Mouse (Mus musculus) neural tube, embryonic 12.5 days (tissue): ENCODE data around the gene Xdh. TPM values are rescaled to one million over a fixed set of nuclear protein-coding genes. Genes with fewer than 3 reads are reported as not detected.

ENCODE experiments used
- ATAC-seq: fragments of 200-750 bp; cut with Nextera tagmentation; 2 replicates; pipeline ENCODE4 v1.8.0; 2017; ENCODE audit warnings: low read depth, mild to moderate bottlenecking, moderate TSS enrichment, moderate library complexity; ENCODE audit not compliant: low FRiP score
- H3K27ac ChIP-seq: fragments of 300-500 bp; sonication (generic); 2 replicates; pipeline ENCODE4 v1.5.1; 2016
- H3K27me3 ChIP-seq: fragments of 300-500 bp; sonication (generic); replicated peaks from 2 replicates; pipeline ENCODE4 v1.6.1; 2016; ENCODE audit warnings: mild to moderate bottlenecking
- H3K36me3 ChIP-seq: fragments of 300-500 bp; sonication (generic); 2 replicates; pipeline ENCODE4 v1.6.1; 2016; ENCODE audit warnings: mild to moderate bottlenecking
- H3K4me1 ChIP-seq: fragments of 300-500 bp; sonication (generic); 2 replicates; pipeline ENCODE4 v1.6.1; 2016
- H3K4me2 ChIP-seq: fragments of 300-500 bp; sonication (generic); replicated peaks from 2 replicates; pipeline ENCODE4 v1.6.1; 2016; ENCODE audit warnings: mild to moderate bottlenecking
- H3K4me3 ChIP-seq: fragments of 300-500 bp; sonication (generic); 2 replicates; pipeline ENCODE4 v1.5.1; 2016
- H3K9ac ChIP-seq: fragments of 300-500 bp; sonication (generic); 2 replicates; pipeline ENCODE4 v1.6.1; 2016; ENCODE audit warnings: mild to moderate bottlenecking
- H3K9me3 ChIP-seq: fragments of 300-500 bp; sonication (generic); 2 replicates; pipeline ENCODE4 v1.6.1; 2016; ENCODE audit warnings: mild to moderate bottlenecking
- WGBS: fragments of 180-500 bp; shearing (Covaris S2); methylation state at CpG from one replicate; pipeline ENCODE4 v1.1.7; 2016; 5-methylcytosine and 5-hydroxymethylcytosine counted together
- polyA plus RNA-seq: library from polyadenylated mRNA; unstranded; fragments of >200 nt; fragmentation: Nextera tagmentation; extraction: Ambion mirVana; gene quantifications from 2 replicates; pipeline ENCODE4 v1.2.1, GENCODE M21; 2016

Xdh gene
- polyA plus RNA-seq, 1 experiment from 2014 or later: 0.56 TPM

DNA sequence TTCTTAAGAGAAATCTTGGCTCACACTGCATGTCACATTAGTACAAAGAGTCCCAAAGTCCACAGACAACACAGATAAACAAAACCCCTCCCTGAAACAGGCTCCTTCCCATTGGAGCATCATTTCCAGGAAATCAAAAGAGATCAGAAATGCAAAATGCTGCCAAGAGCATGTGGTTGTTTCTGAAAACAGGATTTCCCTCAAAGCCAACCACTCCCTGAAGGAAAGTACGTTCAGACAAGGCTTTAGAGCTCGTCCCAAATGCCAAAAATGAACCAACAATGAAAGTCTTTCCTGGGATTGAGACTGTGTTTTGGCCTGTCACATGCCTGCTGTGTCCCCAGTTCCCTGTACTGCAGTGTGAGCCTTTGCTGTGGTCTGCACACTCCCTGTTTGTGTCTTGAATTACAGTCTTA, 12.6 kb upstream of the Xdh start:
- no peaks in the 10 kb centered on the region for H3K36me3 ChIP-seq
- H3K9me3 ChIP-seq: no peaks in the 10 kb centered on the region
- H3K4me1 ChIP-seq: no peaks in the 10 kb centered on the region
- no peak overlapping the region for H3K9ac ChIP-seq
- H3K27me3 ChIP-seq: no peaks in the 10 kb centered on the region
- ATAC-seq: no peak
- no peak overlapping the region for H3K4me2 ChIP-seq
- no peak overlapping the region for H3K4me3 ChIP-seq
- no peak overlapping the region for H3K27ac ChIP-seq
- 81% methylated on average over 2 of the region's 2 CpGs for WGBS

DNA sequence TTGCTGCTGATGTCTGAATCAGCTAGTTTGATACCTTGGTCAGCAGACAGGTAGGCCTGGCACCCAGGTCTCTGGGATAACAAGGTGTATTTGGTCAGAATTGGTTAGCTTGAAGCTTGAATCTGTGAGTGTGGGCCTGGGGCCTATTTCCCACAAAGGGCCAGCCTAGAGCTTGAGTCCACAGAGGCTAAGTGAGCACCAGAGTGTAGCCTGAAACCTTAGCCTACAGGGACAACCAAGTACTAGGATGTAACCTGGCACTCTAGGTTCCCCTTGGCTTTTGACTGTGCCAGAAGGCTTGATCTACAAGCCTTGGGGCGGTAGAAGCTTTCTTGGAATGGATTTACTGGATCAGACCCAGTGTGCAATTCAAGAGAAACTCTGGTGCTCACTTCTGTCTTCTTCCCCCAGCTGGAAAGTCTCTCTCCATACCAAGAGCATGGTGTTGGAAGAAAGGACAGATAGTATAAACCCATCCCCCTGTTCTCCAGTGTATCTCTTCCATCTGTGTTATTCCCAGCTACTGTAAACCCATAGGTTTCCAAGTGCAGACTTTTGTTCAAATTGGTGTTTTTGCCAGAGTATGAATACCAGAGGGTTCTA, 11.9 kb upstream of the Xdh start:
- 82% methylated on average over 1 of the region's 1 CpGs for WGBS
- Histone ChIP-seq H3K4me1 (no peaks in the 10 kb centered on the region), H3K9ac (no peak overlapping the region), H3K27ac (no peak overlapping the region), H3K27me3 (no peaks in the 10 kb centered on the region), H3K4me2 (no peak overlapping the region), H3K4me3 (no peak overlapping the region), H3K36me3 (no peaks in the 10 kb centered on the region), H3K9me3 (no peaks in the 10 kb centered on the region)
- ATAC-seq: no peak

DNA sequence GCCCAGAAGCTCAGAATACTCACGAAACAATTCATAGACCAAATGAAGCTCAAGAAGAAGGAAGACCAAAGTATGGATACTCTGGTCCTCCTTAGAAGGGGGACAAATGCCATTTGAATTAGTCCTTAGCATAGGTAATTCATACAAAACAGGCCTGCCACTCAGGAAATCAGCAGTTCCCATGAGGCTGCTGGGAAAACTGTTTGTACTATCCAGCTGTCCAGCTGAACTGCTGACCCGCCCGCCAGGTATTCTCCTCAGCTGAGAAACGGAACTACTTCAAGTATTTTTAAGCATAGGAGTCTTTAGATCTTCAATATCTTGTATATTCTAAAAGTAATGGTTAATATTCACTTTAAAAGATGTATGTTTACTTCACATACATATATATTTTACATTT, 10.7 kb upstream of the Xdh start:
- no peaks in the 10 kb centered on the region for H3K9me3 ChIP-seq
- no peak overlapping the region for H3K27ac ChIP-seq
- no peak overlapping the region for H3K4me2 ChIP-seq
- no peaks in the 10 kb centered on the region for H3K4me1 ChIP-seq
- no peak overlapping the region for H3K9ac ChIP-seq
- H3K27me3 ChIP-seq: no peaks in the 10 kb centered on the region
- no peak for ATAC-seq
- WGBS: 89% methylated on average over 4 of the region's 4 CpGs
- H3K36me3 ChIP-seq: no peaks in the 10 kb centered on the region
- no peak overlapping the region for H3K4me3 ChIP-seq

DNA sequence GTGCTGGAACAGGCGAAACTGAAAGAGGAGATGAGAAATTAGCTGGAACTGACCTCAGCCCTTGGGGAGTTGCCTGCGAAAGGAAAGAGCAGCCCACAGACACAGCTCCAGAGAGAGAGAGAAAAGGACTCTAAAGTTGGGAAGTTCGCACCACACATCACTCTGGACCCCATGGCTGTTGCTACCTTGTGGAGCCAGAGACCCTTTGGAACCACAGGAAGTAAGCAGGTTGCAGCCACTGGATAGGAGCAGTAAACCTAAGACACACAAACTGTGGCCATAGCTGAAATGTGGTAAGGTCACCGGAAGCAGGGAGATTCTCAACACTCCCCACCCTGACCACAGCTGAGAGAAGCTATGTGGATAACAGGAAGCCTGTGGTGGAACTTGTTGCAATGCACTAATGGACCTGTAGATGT, 2.1 kb upstream of the Xdh start:
- H3K9me3 ChIP-seq: no peaks in the 10 kb centered on the region
- no peak overlapping the region for H3K27ac ChIP-seq
- WGBS: 88% methylated on average over 4 of the region's 4 CpGs
- no peaks in the 10 kb centered on the region for H3K36me3 ChIP-seq
- no peak overlapping the region for H3K4me3 ChIP-seq
- no peak overlapping the region for H3K9ac ChIP-seq
- H3K4me1 ChIP-seq: no peaks in the 10 kb centered on the region
- H3K27me3 ChIP-seq: no peaks in the 10 kb centered on the region
- no peak for ATAC-seq
- H3K4me2 ChIP-seq: no peak overlapping the region

DNA sequence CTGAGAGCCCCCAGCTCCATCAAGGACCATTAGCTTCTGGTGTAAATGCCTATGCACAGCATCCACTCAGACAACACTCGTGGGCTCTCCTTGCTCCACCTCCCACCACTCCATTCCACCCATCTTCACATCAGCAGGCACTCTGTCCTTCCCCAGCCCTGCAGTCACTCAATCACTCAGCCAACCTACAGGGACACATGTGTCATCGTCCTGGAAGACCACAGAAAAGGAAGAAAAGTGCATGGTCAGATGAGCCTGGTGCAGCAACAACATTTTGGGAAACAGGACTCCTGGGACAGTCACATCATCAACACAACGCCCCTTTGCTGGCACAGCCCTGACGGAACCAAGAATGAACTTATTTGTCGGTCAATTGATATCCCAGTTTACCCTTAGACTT, 974 bp upstream of the Xdh start:
- no peak overlapping the region for H3K4me2 ChIP-seq
- no peak overlapping the region for H3K4me3 ChIP-seq
- H3K4me1 ChIP-seq: no peaks in the 10 kb centered on the region
- H3K27me3 ChIP-seq: no peaks in the 10 kb centered on the region
- H3K36me3 ChIP-seq: no peaks in the 10 kb centered on the region
- no peak overlapping the region for H3K27ac ChIP-seq
- no peaks in the 10 kb centered on the region for H3K9me3 ChIP-seq
- no peak overlapping the region for H3K9ac ChIP-seq
- no peak for ATAC-seq
- 87% methylated on average over 5 of the region's 5 CpGs for WGBS

DNA sequence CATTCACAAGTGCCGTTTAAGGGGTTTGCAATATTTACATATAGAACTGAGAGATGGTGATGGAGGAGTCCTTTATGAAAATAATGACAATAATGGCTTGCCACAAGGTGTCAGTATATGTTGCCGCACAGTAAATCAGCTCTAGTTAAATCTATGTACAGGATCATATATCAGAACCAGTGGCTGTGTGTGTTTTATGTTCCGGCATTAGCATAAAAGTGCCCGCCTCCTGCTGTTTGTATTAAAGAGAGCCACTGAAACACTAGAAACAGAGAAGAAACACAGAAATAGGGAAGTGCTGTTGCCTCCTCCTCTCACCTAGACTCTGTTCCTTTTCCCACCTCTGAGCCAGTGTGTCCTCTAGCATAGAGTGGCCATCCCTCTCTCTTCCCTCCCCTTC, 498 bp downstream of the Xdh start:
- Histone ChIP-seq H3K9me3 (no peaks in the 10 kb centered on the region), H3K27ac (no peak overlapping the region), H3K9ac (no peak overlapping the region), H3K27me3 (no peaks in the 10 kb centered on the region), H3K4me2 (no peak overlapping the region), H3K4me1 (no peaks in the 10 kb centered on the region), H3K4me3 (no peak overlapping the region), H3K36me3 (no peaks in the 10 kb centered on the region)
- ATAC-seq: no peak
- WGBS: 82% methylated on average over 4 of the region's 4 CpGs

DNA sequence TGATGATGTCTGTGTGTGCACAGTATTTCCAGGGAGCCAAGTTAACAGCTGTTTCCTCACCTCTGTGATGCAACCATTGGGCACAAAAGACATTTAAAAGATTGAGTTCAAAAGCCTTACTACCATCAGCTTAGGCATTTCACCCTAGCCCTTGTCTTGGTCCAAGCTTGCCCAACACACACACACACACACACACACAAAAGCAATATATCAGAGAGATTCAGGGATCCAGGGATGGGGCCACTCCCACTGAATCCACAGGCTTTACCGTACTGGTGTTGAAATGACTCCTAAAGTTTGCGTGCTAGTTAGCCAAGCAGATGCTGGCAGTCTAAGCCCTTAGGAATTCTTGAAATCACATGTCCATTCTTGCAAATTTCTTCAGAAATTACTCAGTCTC, 1.2 kb downstream of the Xdh start:
- no peaks in the 10 kb centered on the region for H3K36me3 ChIP-seq
- H3K27me3 ChIP-seq: no peaks in the 10 kb centered on the region
- WGBS: 93% methylated on average over 2 of the region's 2 CpGs
- H3K4me2 ChIP-seq: no peak overlapping the region
- H3K9me3 ChIP-seq: no peaks in the 10 kb centered on the region
- no peak overlapping the region for H3K4me3 ChIP-seq
- no peak overlapping the region for H3K27ac ChIP-seq
- no peak overlapping the region for H3K9ac ChIP-seq
- H3K4me1 ChIP-seq: no peaks in the 10 kb centered on the region
- ATAC-seq: no peak

DNA sequence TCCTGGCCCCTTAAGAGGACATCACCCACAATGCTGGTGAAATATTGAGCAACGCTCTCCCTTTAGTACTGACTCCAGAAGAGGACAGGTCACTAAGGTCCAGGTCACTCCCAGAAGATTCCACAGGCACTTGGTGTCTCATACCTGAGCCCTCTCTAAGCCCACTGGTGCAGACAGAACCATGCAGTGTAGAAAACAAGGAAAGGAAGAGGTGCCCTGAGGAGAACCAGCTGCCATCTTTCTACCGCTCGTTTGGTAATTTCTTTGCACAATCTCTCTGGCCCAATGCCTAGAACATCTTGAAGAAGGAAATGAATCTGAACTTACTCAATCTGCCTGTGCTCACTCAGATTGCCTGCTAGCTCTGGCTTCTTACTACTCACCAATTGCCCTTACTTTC, 2.0 kb downstream of the Xdh start:
- 91% methylated on average over 3 of the region's 3 CpGs for WGBS
- Histone ChIP-seq H3K9ac (no peak overlapping the region), H3K4me3 (no peak overlapping the region), H3K27ac (no peak overlapping the region), H3K27me3 (no peaks in the 10 kb centered on the region), H3K4me1 (no peaks in the 10 kb centered on the region), H3K4me2 (no peak overlapping the region), H3K36me3 (no peaks in the 10 kb centered on the region), H3K9me3 (no peaks in the 10 kb centered on the region)
- no peak for ATAC-seq

DNA sequence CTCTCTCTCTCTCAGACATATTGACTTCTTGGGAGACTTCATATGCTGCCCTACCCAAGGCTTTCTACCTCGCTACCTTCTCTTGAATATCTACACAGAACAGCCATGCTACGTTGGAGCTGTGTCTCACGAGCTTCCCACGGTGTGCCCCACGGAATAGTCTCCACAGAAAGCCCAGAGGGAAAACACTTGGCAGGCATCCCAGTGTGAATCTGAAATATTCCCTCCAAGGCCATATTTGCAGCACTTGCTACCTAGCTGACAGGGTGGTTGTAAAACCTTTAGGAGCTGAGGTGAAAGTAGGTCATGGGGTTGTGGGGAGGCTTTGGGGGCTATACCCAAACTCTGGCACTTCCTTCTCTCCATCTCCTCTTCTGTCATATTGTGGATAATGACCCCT, 3.1 kb downstream of the Xdh start:
- Histone ChIP-seq H3K9ac (no peak overlapping the region), H3K4me2 (no peak overlapping the region), H3K9me3 (no peaks in the 10 kb centered on the region), H3K4me1 (no peaks in the 10 kb centered on the region), H3K36me3 (no peaks in the 10 kb centered on the region), H3K27ac (no peak overlapping the region), H3K4me3 (no peak overlapping the region), H3K27me3 (no peaks in the 10 kb centered on the region)
- ATAC-seq: no peak
- WGBS: 84% methylated on average over 5 of the region's 5 CpGs

DNA sequence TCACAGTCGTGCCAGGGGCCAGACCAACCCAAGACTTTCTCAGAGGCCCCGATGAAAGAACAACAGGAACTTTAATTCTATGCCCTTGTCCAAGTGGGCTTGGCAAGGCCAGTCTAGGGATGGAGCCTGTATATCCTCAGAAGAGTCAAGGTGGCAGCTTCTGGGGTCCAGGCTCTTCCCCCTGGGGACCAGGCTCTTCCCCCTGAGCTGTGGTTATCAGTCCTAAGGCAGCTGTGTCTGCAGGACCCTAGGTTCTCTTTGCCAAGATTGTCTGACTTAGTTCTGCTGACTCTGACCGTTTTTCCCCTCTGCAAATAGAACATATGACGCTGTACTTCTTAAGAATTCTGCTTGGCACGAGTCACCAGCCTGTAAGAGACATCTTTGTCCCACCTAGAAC, 5.3 kb downstream of the Xdh start:
- H3K27me3 ChIP-seq: no peaks in the 10 kb centered on the region
- H3K4me3 ChIP-seq: no peak overlapping the region
- 81% methylated on average over 5 of the region's 5 CpGs for WGBS
- H3K36me3 ChIP-seq: no peaks in the 10 kb centered on the region
- no peaks in the 10 kb centered on the region for H3K9me3 ChIP-seq
- no peak overlapping the region for H3K27ac ChIP-seq
- no peaks in the 10 kb centered on the region for H3K4me1 ChIP-seq
- no peak overlapping the region for H3K9ac ChIP-seq
- no peak for ATAC-seq
- no peak overlapping the region for H3K4me2 ChIP-seq

DNA sequence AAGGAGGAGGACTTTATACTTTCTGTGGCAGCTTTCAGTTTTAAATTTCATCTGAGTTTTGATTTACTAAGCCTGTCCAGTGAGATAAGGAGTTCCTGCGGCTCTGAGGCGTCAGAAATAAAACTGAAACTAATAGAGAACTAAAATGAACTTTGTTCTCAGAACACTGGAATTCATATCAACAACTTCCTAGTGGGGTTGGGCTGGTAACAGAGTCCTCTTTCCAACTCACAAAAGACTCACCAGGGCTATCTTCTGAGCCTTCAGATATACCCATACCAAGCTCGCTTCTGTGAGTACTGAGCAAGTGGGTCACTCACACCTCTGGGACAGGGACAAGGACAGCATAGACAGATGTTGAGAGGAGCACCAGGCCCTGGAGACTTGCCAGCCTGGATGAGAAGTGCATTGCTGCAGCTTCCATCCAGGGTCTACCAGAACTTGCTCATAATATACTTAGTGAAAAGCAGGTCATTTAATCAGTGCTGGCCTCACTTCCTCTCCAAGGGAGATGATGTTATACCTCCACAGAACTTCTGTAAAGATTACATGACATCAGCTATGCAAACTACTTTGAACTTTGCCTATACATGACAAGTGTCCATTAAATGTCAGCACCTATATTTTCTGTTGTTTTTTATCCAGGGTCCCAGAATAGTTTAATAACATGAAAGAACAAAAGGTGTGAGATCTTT, 7.6 kb downstream of the Xdh start:
- no peak overlapping the region for H3K27ac ChIP-seq
- no peaks in the 10 kb centered on the region for H3K9me3 ChIP-seq
- H3K27me3 ChIP-seq: no peaks in the 10 kb centered on the region
- H3K4me3 ChIP-seq: no peak overlapping the region
- WGBS: 90% methylated on average over 3 of the region's 3 CpGs
- H3K36me3 ChIP-seq: no peaks in the 10 kb centered on the region
- H3K4me1 ChIP-seq: no peaks in the 10 kb centered on the region
- H3K4me2 ChIP-seq: no peak overlapping the region
- no peak for ATAC-seq
- H3K9ac ChIP-seq: no peak overlapping the region

DNA sequence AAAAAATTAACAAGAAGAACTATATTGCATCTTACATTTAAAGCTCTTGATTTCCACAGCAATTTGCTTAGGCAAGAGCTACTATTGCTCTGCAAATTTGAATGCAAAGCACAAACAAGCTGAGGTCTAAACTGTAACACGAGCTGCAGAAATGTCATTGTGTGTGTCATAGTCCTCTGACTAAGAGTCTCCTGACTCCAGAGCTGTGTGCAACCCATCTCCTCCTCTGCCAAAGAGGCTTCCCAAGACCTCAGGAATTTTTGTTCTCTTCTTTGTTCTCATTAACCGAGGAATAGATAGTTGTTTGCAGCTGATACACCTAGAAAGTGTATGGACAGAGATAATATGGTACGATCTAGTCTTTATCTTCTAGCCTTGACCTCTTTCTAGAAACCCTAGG, 8.2 kb downstream of the Xdh start:
- ATAC-seq: no peak
- H3K4me1 ChIP-seq: no peaks in the 10 kb centered on the region
- H3K27ac ChIP-seq: no peak overlapping the region
- H3K9me3 ChIP-seq: no peaks in the 10 kb centered on the region
- H3K9ac ChIP-seq: no peak overlapping the region
- no peaks in the 10 kb centered on the region for H3K27me3 ChIP-seq
- H3K4me3 ChIP-seq: no peak overlapping the region
- no peak overlapping the region for H3K4me2 ChIP-seq
- H3K36me3 ChIP-seq: no peaks in the 10 kb centered on the region
- WGBS: 76% methylated on average over 3 of the region's 3 CpGs

DNA sequence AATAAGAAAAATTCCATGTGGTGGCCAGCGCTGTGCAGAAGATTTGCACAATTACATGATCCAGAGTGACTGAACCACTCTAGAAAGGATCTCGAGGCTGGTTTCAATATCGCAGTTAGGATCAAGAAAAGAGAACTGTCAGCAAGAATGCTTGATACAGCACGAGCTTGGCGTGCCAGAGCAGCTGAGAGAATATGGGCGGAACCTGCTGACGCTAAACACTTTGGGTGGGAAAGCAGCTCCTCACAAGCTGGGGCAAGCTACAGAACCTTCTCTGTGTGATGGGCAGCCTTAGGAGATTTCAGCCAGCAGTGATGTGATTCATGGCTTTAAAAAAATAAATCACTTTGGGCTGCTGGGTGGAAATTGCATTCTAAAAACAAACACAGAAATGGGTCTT, 12.9 kb downstream of the Xdh start:
- H3K9me3 ChIP-seq: no peaks in the 10 kb centered on the region
- 91% methylated on average over 7 of the region's 7 CpGs for WGBS

More for the DNA sequence above, 12.9 kb downstream of the Xdh start:
- Histone ChIP-seq H3K4me1 (no peaks in the 10 kb centered on the region), H3K36me3 (no peaks in the 10 kb centered on the region), H3K9ac (no peak overlapping the region), H3K27me3 (no peaks in the 10 kb centered on the region), H3K27ac (no peak overlapping the region), H3K4me2 (no peak overlapping the region), H3K4me3 (no peak overlapping the region)
- no peak for ATAC-seq
